Mouse (Mus musculus) forebrain, embryonic 11.5 days (tissue): ENCODE measurements at regions not wholly inside any gene's neighbourhood (a gene's known extent, or its start where the extent isn't known, plus 50 kb on each side); places are given as distances from the start of the nearest gene placed in this dataset.

Experiments
- ATAC-seq: fragments of 200-750 bp; cut with Nextera tagmentation; replicated peaks from 2 replicates; pipeline ENCODE4 v1.8.0; 2017; ENCODE audit warnings: moderate TSS enrichment; ENCODE audit not compliant: low FRiP score
- DNase-seq: peaks from one replicate; pipeline ENCODE4 v3.0.0-alpha.2; 2017; ENCODE audit warnings: low spot score
- H3K27ac ChIP-seq: fragments of 300-500 bp; sonication (generic); 2 replicates; pipeline ENCODE4 v1.5.1; 2014; ENCODE audit warnings: low read depth, low read length
- H3K27me3 ChIP-seq: fragments of 300-500 bp; sonication (generic); 2 replicates; pipeline ENCODE4 v1.6.1; 2014; ENCODE audit warnings: mild to moderate bottlenecking, low read length, mixed read lengths; ENCODE audit not compliant: control insufficient read depth, insufficient read depth
- H3K36me3 ChIP-seq: fragments of 300-500 bp; sonication (generic); 2 replicates; pipeline ENCODE4 v1.6.1; 2014; ENCODE audit warnings: mild to moderate bottlenecking, low read length, moderate library complexity, mixed read lengths; ENCODE audit not compliant: control insufficient read depth, insufficient read depth
- H3K4me1 ChIP-seq: fragments of 300-500 bp; sonication (generic); replicated peaks from 2 replicates; pipeline ENCODE4 v1.6.1; 2014; ENCODE audit warnings: low read length, mixed read lengths; ENCODE audit not compliant: control insufficient read depth, insufficient read depth
- H3K4me2 ChIP-seq: fragments of 300-500 bp; sonication (generic); 2 replicates; pipeline ENCODE4 v1.6.1; 2014; ENCODE audit warnings: low read depth, mild to moderate bottlenecking, low read length, moderate library complexity, mixed read lengths; ENCODE audit not compliant: severe bottlenecking
- H3K4me3 ChIP-seq: fragments of 300-500 bp; sonication (generic); 2 replicates; pipeline ENCODE4 v1.5.1; 2014; ENCODE audit warnings: low read depth, low read length
- H3K9ac ChIP-seq: fragments of 300-500 bp; sonication (generic); 2 replicates; pipeline ENCODE4 v1.6.1; 2014; ENCODE audit warnings: low read length
- H3K9me3 ChIP-seq: fragments of 300-500 bp; sonication (generic); 2 replicates; pipeline ENCODE4 v1.6.1; 2016; ENCODE audit warnings: low read length, mixed read lengths; ENCODE audit not compliant: control insufficient read depth
- WGBS: fragments of 180-500 bp; shearing (Covaris S2); extraction: QIAGEN DNeasy Blood & Tissue Kit; methylation state at CpG from one replicate; pipeline ENCODE4 v1.1.7; 2014; 5-methylcytosine and 5-hydroxymethylcytosine counted together

GRCm38 (mm10) chr11:17637158-17637557 is 316.5 kb downstream of the Etaa1 start:
- Histone ChIP-seq H3K9ac (no peak overlapping the region), H3K4me2 (no peak overlapping the region), H3K4me1 (no peaks in the 10 kb centered on the region), H3K9me3 (no peaks in the 10 kb centered on the region), H3K36me3 (no peaks in the 10 kb centered on the region), H3K4me3 (no peak overlapping the region), H3K27ac (no peak overlapping the region), H3K27me3 (no peaks in the 10 kb centered on the region)
- 66% methylated on average over 3 of the region's 3 CpGs for WGBS
- DNase-seq (no peak), ATAC-seq (no peak)

- no peak overlapping the region for H3K4me2 ChIP-seq
- no peak overlapping the region for H3K9ac ChIP-seq
- H3K9me3 ChIP-seq = no peaks in the 10 kb centered on the region
- no peak overlapping the region for H3K27ac ChIP-seq
- H3K4me1 ChIP-seq = no peaks in the 10 kb centered on the region
- no peaks in the 10 kb centered on the region for H3K27me3 ChIP-seq
- H3K4me3 ChIP-seq = no peak overlapping the region
- 81% methylated on average over 7 of the region's 7 CpGs for WGBS
- ATAC-seq = no peak
- no peaks in the 10 kb centered on the region for H3K36me3 ChIP-seq
- no peak for DNase-seq
Observed at GRCm38 (mm10) chr11:17639922-17640321, 313.8 kb downstream of the Etaa1 start.

GRCm38 (mm10) chr11:17647441-17647840 is 306.2 kb downstream of the Etaa1 start:
- H3K36me3 ChIP-seq = no peaks in the 10 kb centered on the region
- no peak overlapping the region for H3K4me2 ChIP-seq
- no peaks in the 10 kb centered on the region for H3K9me3 ChIP-seq
- no peak overlapping the region for H3K9ac ChIP-seq
- DNase-seq = no peak
- H3K27me3 ChIP-seq = no peaks in the 10 kb centered on the region
- no peak for ATAC-seq
- no peaks in the 10 kb centered on the region for H3K4me1 ChIP-seq
- H3K4me3 ChIP-seq = no peak overlapping the region
- no peak overlapping the region for H3K27ac ChIP-seq

- DNase-seq (no peak), ATAC-seq (no peak)
- WGBS = 77% methylated on average over 4 of the region's 4 CpGs
Observed at GRCm38 (mm10) chr11:17651389-17652156, 302.1 kb downstream of the Etaa1 start.

GRCm38 (mm10) chr11:17655840-17656239 is 297.8 kb downstream of the Etaa1 start:
- ATAC-seq (no peak), DNase-seq (no peak)
- Histone ChIP-seq H3K4me3 (no peak overlapping the region), H3K36me3 (no peaks in the 10 kb centered on the region), H3K4me1 (no peaks in the 10 kb centered on the region), H3K9ac (no peak overlapping the region), H3K27ac (no peak overlapping the region), H3K27me3 (no peaks in the 10 kb centered on the region), H3K9me3 (no peaks in the 10 kb centered on the region), H3K4me2 (no peak overlapping the region)
- WGBS = 90% methylated on average over 2 of the region's 2 CpGs

More at GRCm38 (mm10) chr11:17651389-17652156, 302.1 kb downstream of the Etaa1 start:
- H3K9ac ChIP-seq = no peak overlapping the region
- no peak overlapping the region for H3K27ac ChIP-seq
- no peaks in the 10 kb centered on the region for H3K4me1 ChIP-seq
- H3K4me2 ChIP-seq = no peak overlapping the region
- no peak overlapping the region for H3K4me3 ChIP-seq
- H3K36me3 ChIP-seq = no peaks in the 10 kb centered on the region
- H3K9me3 ChIP-seq = no peaks in the 10 kb centered on the region
- H3K27me3 ChIP-seq = no peaks in the 10 kb centered on the region

GRCm38 (mm10) chr11:17657720-17658119 is 296.0 kb downstream of the Etaa1 start:
- no peaks in the 10 kb centered on the region for H3K36me3 ChIP-seq
- no peaks in the 10 kb centered on the region for H3K4me1 ChIP-seq
- 78% methylated on average over 3 of the region's 3 CpGs for WGBS
- H3K4me2 ChIP-seq = no peak overlapping the region
- H3K9ac ChIP-seq = no peak overlapping the region
- DNase-seq (no peak), ATAC-seq (no peak)
- no peak overlapping the region for H3K4me3 ChIP-seq
- H3K27me3 ChIP-seq = no peaks in the 10 kb centered on the region
- no peaks in the 10 kb centered on the region for H3K9me3 ChIP-seq
- no peak overlapping the region for H3K27ac ChIP-seq

GRCm38 (mm10) chr11:17658289-17658688 is 295.4 kb downstream of the Etaa1 start:
- Histone ChIP-seq H3K27ac (no peak overlapping the region), H3K4me1 (no peaks in the 10 kb centered on the region), H3K4me2 (no peak overlapping the region), H3K36me3 (no peaks in the 10 kb centered on the region), H3K4me3 (no peak overlapping the region), H3K27me3 (no peaks in the 10 kb centered on the region), H3K9me3 (no peaks in the 10 kb centered on the region), H3K9ac (no peak overlapping the region)
- WGBS = 55% methylated on average over 3 of the region's 3 CpGs
- DNase-seq = no peak
- ATAC-seq = peak; percentile 58; the same call in 1 of the 2 replicates

- Histone ChIP-seq H3K4me2 (no peak overlapping the region), H3K4me3 (no peak overlapping the region), H3K27me3 (no peaks in the 10 kb centered on the region), H3K9ac (no peak overlapping the region), H3K27ac (no peak overlapping the region), H3K9me3 (no peaks in the 10 kb centered on the region), H3K4me1 (no peaks in the 10 kb centered on the region), H3K36me3 (no peaks in the 10 kb centered on the region)
- DNase-seq = no peak
- ATAC-seq = 0 out of 2 replicates have a peak, but pooled peaks have one; percentile 17
- 91% methylated on average over 4 of the region's 4 CpGs for WGBS
Observed at GRCm38 (mm10) chr11:17658717-17659116, 295.0 kb downstream of the Etaa1 start.

GRCm38 (mm10) chr11:17663893-17664292 is 289.8 kb downstream of the Etaa1 start:
- Histone ChIP-seq H3K4me3 (no peak overlapping the region), H3K27me3 (no peaks in the 10 kb centered on the region), H3K36me3 (no peaks in the 10 kb centered on the region), H3K27ac (no peak overlapping the region), H3K9ac (no peak overlapping the region), H3K9me3 (no peaks in the 10 kb centered on the region), H3K4me2 (no peak overlapping the region), H3K4me1 (no peaks in the 10 kb centered on the region)
- 83% methylated on average over 5 of the region's 5 CpGs for WGBS
- ATAC-seq = no peak
- DNase-seq = no peak
